Mouse (Mus musculus): Measurements from ENCODE around the gene Gpc6. TPM values are rescaled to one million over a fixed set of nuclear protein-coding genes. Genes with fewer than 3 reads are reported as not detected.

Gpc6 gene
- polyA plus RNA-seq, 1 experiment from 2014 or later, result 18.8 TPM

- ATAC-seq (replicated peaks; ENCODE audit: low FRiP score), result no peak
- Histone ChIP-seq H3K4me1 (replicated peaks; ENCODE audit: control insufficient read depth, insufficient read depth, low read length) (no peaks in the 10 kb centered on the region), H3K4me3 (ENCODE audit: low read depth, low read length) (no peak overlapping the region), H3K36me3 (ENCODE audit: control insufficient read depth, insufficient read depth, low read length) (no peaks in the 10 kb centered on the region), H3K27ac (ENCODE audit: low read depth, low read length) (no peak overlapping the region), H3K27me3 (replicated peaks; ENCODE audit: control insufficient read depth, insufficient read depth, low read length) (no peaks in the 10 kb centered on the region), H3K4me2 (no peak overlapping the region), H3K9ac (ENCODE audit: low read depth, low read length) (no peak overlapping the region), H3K9me3 (ENCODE audit: control insufficient read depth, low read length) (no peaks in the 10 kb centered on the region)
- DNase-seq (ENCODE audit: low spot score), result no peak
- 70% methylated on average over 6 of the region's 6 CpGs for WGBS
These were observed 216.1 kb downstream of the Gpc6 start for GRCm38 (mm10) chr14:117141077-117141848.

- Histone ChIP-seq H3K4me3 (ENCODE audit: low read depth, low read length) (no peak overlapping the region), H3K27me3 (replicated peaks; ENCODE audit: control insufficient read depth, insufficient read depth, low read length) (no peaks in the 10 kb centered on the region)
- 66% methylated on average over 4 of the region's 4 CpGs for WGBS
These were observed 221.0 kb downstream of the Gpc6 start for GRCm38 (mm10) chr14:117146089-117146488.

GRCm38 (mm10) chr14:117146665-117147064 is 221.6 kb downstream of the Gpc6 start:
- Histone ChIP-seq H3K4me3 (ENCODE audit: low read depth, low read length) (no peak overlapping the region), H3K9me3 (ENCODE audit: control insufficient read depth, low read length) (no peaks in the 10 kb centered on the region), H3K9ac (ENCODE audit: low read depth, low read length) (no peak overlapping the region), H3K27me3 (replicated peaks; ENCODE audit: control insufficient read depth, insufficient read depth, low read length) (no peaks in the 10 kb centered on the region), H3K36me3 (ENCODE audit: control insufficient read depth, insufficient read depth, low read length) (no peaks in the 10 kb centered on the region), H3K4me1 (replicated peaks; ENCODE audit: control insufficient read depth, insufficient read depth, low read length) (no peaks in the 10 kb centered on the region), H3K4me2 (no peak overlapping the region), H3K27ac (ENCODE audit: low read depth, low read length) (no peak overlapping the region)
- ATAC-seq (replicated peaks; ENCODE audit: low FRiP score) (no peak), DNase-seq (ENCODE audit: low spot score) (no peak)
- 68% methylated on average over 4 of the region's 4 CpGs for WGBS

More at GRCm38 (mm10) chr14:117146089-117146488, 221.0 kb downstream of the Gpc6 start:
- Histone ChIP-seq H3K9ac (ENCODE audit: low read depth, low read length) (no peak overlapping the region), H3K4me1 (replicated peaks; ENCODE audit: control insufficient read depth, insufficient read depth, low read length) (no peaks in the 10 kb centered on the region), H3K27ac (ENCODE audit: low read depth, low read length) (no peak overlapping the region), H3K36me3 (ENCODE audit: control insufficient read depth, insufficient read depth, low read length) (no peaks in the 10 kb centered on the region), H3K9me3 (ENCODE audit: control insufficient read depth, low read length) (no peaks in the 10 kb centered on the region), H3K4me2 (no peak overlapping the region)
- ATAC-seq (replicated peaks; ENCODE audit: low FRiP score), result no peak
- no peak for DNase-seq (ENCODE audit: low spot score)

- Histone ChIP-seq H3K27ac (ENCODE audit: low read depth, low read length) (no peak overlapping the region), H3K4me3 (ENCODE audit: low read depth, low read length) (no peak overlapping the region), H3K9ac (ENCODE audit: low read depth, low read length) (no peak overlapping the region), H3K4me1 (replicated peaks; ENCODE audit: control insufficient read depth, insufficient read depth, low read length) (no peaks in the 10 kb centered on the region; the same call in 1 of the 2 replicates), H3K4me2 (no peak overlapping the region), H3K36me3 (ENCODE audit: control insufficient read depth, insufficient read depth, low read length) (no peaks in the 10 kb centered on the region), H3K9me3 (ENCODE audit: control insufficient read depth, low read length) (no peaks in the 10 kb centered on the region), H3K27me3 (replicated peaks; ENCODE audit: control insufficient read depth, insufficient read depth, low read length) (no peaks in the 10 kb centered on the region)
- no peak for ATAC-seq (replicated peaks; ENCODE audit: low FRiP score)
- WGBS, result 81% methylated on average over 7 of the region's 7 CpGs
- DNase-seq (ENCODE audit: low spot score), result no peak
These were observed 226.5 kb downstream of the Gpc6 start for GRCm38 (mm10) chr14:117151621-117152020.

GRCm38 (mm10) chr14:117155884-117156465 is 230.9 kb downstream of the Gpc6 start:
- Histone ChIP-seq H3K27ac (ENCODE audit: low read depth, low read length) (no peak overlapping the region), H3K4me2 (no peak overlapping the region), H3K27me3 (replicated peaks; ENCODE audit: control insufficient read depth, insufficient read depth, low read length) (no peaks in the 10 kb centered on the region), H3K9ac (ENCODE audit: low read depth, low read length) (no peak overlapping the region), H3K4me1 (replicated peaks; ENCODE audit: control insufficient read depth, insufficient read depth, low read length) (no peaks in the 10 kb centered on the region; the same call in 1 of the 2 replicates), H3K9me3 (ENCODE audit: control insufficient read depth, low read length) (no peaks in the 10 kb centered on the region), H3K4me3 (ENCODE audit: low read depth, low read length) (no peak overlapping the region), H3K36me3 (ENCODE audit: control insufficient read depth, insufficient read depth, low read length) (no peaks in the 10 kb centered on the region)
- DNase-seq (ENCODE audit: low spot score) (no peak), ATAC-seq (replicated peaks; ENCODE audit: low FRiP score) (no peak)
- 91% methylated on average over 14 of the region's 14 CpGs for WGBS

- no peaks in the 10 kb centered on the region for H3K36me3 ChIP-seq (ENCODE audit: control insufficient read depth, insufficient read depth, low read length)
- WGBS, result 82% methylated on average over 3 of the region's 3 CpGs
- no peak overlapping the region for H3K4me3 ChIP-seq (ENCODE audit: low read depth, low read length)
- no peaks in the 10 kb centered on the region; the same call in 1 of the 2 replicates for H3K4me1 ChIP-seq (replicated peaks; ENCODE audit: control insufficient read depth, insufficient read depth, low read length)
- H3K27me3 ChIP-seq (replicated peaks; ENCODE audit: control insufficient read depth, insufficient read depth, low read length), result no peaks in the 10 kb centered on the region
- H3K27ac ChIP-seq (ENCODE audit: low read depth, low read length), result no peak overlapping the region
- ATAC-seq (replicated peaks; ENCODE audit: low FRiP score), result no peak
- H3K9me3 ChIP-seq (ENCODE audit: control insufficient read depth, low read length), result no peaks in the 10 kb centered on the region
- no peak overlapping the region for H3K4me2 ChIP-seq
- DNase-seq (ENCODE audit: low spot score), result no peak
- H3K9ac ChIP-seq (ENCODE audit: low read depth, low read length), result no peak overlapping the region
These were observed 232.3 kb downstream of the Gpc6 start for GRCm38 (mm10) chr14:117157426-117157825.

- Histone ChIP-seq H3K4me1 (replicated peaks; ENCODE audit: control insufficient read depth, insufficient read depth, low read length) (no peaks in the 10 kb centered on the region), H3K27me3 (replicated peaks; ENCODE audit: control insufficient read depth, insufficient read depth, low read length) (no peaks in the 10 kb centered on the region), H3K27ac (ENCODE audit: low read depth, low read length) (no peak overlapping the region), H3K4me3 (ENCODE audit: low read depth, low read length) (no peak overlapping the region), H3K4me2 (no peak overlapping the region), H3K9ac (ENCODE audit: low read depth, low read length) (no peak overlapping the region), H3K9me3 (ENCODE audit: control insufficient read depth, low read length) (no peaks in the 10 kb centered on the region), H3K36me3 (ENCODE audit: control insufficient read depth, insufficient read depth, low read length) (no peaks in the 10 kb centered on the region)
- DNase-seq (ENCODE audit: low spot score) (no peak), ATAC-seq (replicated peaks; ENCODE audit: low FRiP score) (no peak)
- WGBS, result 81% methylated on average over 5 of the region's 5 CpGs
These were observed 241.2 kb downstream of the Gpc6 start for GRCm38 (mm10) chr14:117166350-117166749.

GRCm38 (mm10) chr14:117193364-117193763 is 268.2 kb downstream of the Gpc6 start:
- Histone ChIP-seq H3K9me3 (ENCODE audit: control insufficient read depth, low read length) (no peaks in the 10 kb centered on the region), H3K4me3 (ENCODE audit: low read depth, low read length) (no peak overlapping the region), H3K27me3 (replicated peaks; ENCODE audit: control insufficient read depth, insufficient read depth, low read length) (no peaks in the 10 kb centered on the region), H3K36me3 (ENCODE audit: control insufficient read depth, insufficient read depth, low read length) (no peaks in the 10 kb centered on the region), H3K27ac (ENCODE audit: low read depth, low read length) (no peak overlapping the region), H3K4me2 (no peak overlapping the region), H3K4me1 (replicated peaks; ENCODE audit: control insufficient read depth, insufficient read depth, low read length) (no peaks in the 10 kb centered on the region), H3K9ac (ENCODE audit: low read depth, low read length) (no peak overlapping the region)
- ATAC-seq (replicated peaks; ENCODE audit: low FRiP score) (no peak), DNase-seq (ENCODE audit: low spot score) (no peak)
- WGBS, result 82% methylated on average over 2 of the region's 2 CpGs

GRCm38 (mm10) chr14:117202012-117202411 is 276.9 kb downstream of the Gpc6 start:
- Histone ChIP-seq H3K27ac (ENCODE audit: low read depth, low read length) (no peak overlapping the region), H3K9me3 (ENCODE audit: control insufficient read depth, low read length) (no peaks in the 10 kb centered on the region), H3K36me3 (ENCODE audit: control insufficient read depth, insufficient read depth, low read length) (no peaks in the 10 kb centered on the region), H3K9ac (ENCODE audit: low read depth, low read length) (no peak overlapping the region), H3K4me1 (replicated peaks; ENCODE audit: control insufficient read depth, insufficient read depth, low read length) (no peaks in the 10 kb centered on the region), H3K27me3 (replicated peaks; ENCODE audit: control insufficient read depth, insufficient read depth, low read length) (no peaks in the 10 kb centered on the region), H3K4me2 (no peak overlapping the region), H3K4me3 (ENCODE audit: low read depth, low read length) (no peak overlapping the region)
- DNase-seq (ENCODE audit: low spot score) (no peak), ATAC-seq (replicated peaks; ENCODE audit: low FRiP score) (no peak)
- 89% methylated on average over 2 of the region's 2 CpGs for WGBS

Data from liver, embryonic 11.5 days (tissue).